Mouse (Mus musculus) small intestine, adult 2 months (tissue): ENCODE measurements around the gene Setd3.

Source experiments
- CTCF ChIP-seq: fragments of 200-500 bp; IDR thresholded peaks from 2 replicates; pipeline ENCODE4 v1.5.1; 2012; ENCODE audit warnings: low read depth, mild to moderate bottlenecking, control low read depth, inconsistent platforms, low read length, moderate library complexity, mixed read lengths; ENCODE audit not compliant: insufficient replicate concordance, insufficient read length; ENCODE audit errors: extremely low read depth
- POLR2A ChIP-seq: fragments of 200-500 bp; IDR thresholded peaks from 2 replicates; pipeline ENCODE4 v1.6.1; 2012; ENCODE audit warnings: low read depth, mild to moderate bottlenecking, control low read depth, inconsistent platforms, low read length, moderate library complexity

DNA sequence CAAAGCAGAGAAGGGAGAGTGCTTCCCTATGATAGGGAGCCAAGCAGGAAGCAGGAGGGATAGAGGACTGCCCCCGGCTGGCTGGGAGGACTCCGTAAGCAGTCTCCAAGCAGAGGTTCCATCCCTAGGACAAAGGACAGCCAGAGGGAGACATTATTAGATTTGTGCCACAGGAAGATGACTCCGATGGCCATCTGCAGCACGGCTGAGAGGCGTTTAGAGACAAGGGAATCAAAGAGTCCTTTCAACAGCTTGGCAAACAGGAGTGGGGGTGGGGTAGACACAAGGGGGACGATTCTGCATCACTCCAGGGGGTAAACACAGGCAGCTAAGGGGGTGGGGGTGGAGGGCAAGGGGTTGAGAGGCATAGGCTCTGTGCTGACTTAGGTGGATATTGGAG lies 115.1 kb downstream of the Setd3 start:
- TF ChIP-seq CTCF (no peak), POLR2A (no peak)
